Mouse (Mus musculus) erythroblast, adult 5-6 weeks (primary cell): ENCODE measurements around the gene Adamts8. TPM values are rescaled to one million over a fixed set of nuclear protein-coding genes. Genes with fewer than 3 reads are reported as not detected.

Experiments used
- ATAC-seq: replicated peaks from 2 replicates; pipeline ENCODE4 v1.8.0; 2016; ENCODE audit warnings: moderate number of reproducible peaks, mild to moderate bottlenecking, moderate TSS enrichment, inconsistent platforms; ENCODE audit not compliant: poor library complexity, low FRiP score, severe bottlenecking
- total RNA-seq, 2 experiments: library from RNA; stranded (forward) in 1 of 2; stranded (reverse) in 1 of 2; fragments of 150-400 nt in 1 of 2; fragments of 200-764, 138-1000 nt in 1 of 2; gene quantifications; 2 replicates each; pipeline versions ENCODE4 v1.2.3 to v1.2.4; 2015 to 2017; ENCODE audit warnings: low replicate concordance in 2 of 2

Adamts8 gene
- total RNA-seq (2015; ENCODE audit: low replicate concordance) (not detected in 2 replicates), total RNA-seq (2017; ENCODE audit: low replicate concordance) (not detected in 2 replicates)

DNA sequence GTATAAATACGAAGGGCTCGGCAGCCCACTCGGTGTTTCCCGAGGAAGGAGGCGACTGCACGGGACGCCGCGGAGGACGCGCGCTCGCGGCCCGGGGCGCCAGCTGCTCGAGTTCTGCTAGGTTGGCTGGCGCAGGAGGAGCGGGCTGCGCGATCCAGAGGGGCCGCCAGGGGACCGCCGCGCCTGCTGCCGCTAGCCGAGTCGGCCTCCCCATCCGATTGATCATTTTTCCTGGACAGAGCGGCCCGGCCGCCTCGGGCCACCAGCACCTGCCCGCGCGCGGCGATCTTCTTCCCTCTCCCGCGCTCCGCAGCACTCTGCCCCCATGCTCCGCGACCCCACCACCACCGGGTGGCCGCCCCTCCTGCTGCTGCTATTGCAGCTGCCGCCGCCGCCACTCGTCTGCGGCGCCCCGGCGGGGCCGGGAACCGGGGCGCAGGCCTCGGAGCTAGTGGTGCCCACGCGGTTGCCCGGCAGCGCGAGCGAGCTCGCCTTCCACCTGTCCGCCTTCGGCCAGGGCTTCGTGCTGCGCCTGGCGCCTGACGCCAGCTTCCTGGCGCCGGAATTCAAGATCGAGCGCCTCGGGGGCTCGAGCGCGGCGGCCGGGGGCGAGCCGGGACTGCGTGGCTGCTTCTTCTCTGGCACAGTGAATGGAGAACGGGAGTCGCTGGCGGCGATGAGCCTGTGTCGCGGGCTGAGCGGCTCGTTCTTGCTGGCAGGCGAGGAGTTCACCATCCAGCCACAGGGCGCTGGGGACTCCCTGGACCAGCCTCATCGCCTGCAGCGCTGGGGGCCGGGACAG, at the start of gene Adamts8:
Adamts8 (plus strand) TSS at position 51 of the 802 bp plus-strand sequence.
- ATAC-seq, result no peak

DNA sequence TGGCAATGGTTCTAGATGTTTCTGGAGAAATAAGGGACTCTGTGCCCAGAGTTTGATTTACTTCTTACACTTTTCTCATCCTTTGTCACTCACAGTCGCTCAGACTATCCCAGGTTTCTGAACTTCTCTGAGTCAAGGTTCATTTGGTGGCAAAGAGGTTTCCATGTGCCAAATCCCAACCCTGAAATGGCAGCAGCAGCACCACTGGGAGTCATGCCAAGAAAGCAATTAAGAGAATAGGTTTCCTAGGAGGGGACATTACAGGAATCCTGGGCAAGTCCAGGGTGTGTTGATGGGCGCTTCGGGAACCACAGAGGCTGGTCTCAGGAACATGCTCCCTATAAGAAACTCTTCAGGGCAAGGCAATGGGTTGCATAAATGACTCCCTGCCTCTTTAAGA, 46.7 kb upstream of the Adamts8 start:
- ATAC-seq, result no peak

DNA sequence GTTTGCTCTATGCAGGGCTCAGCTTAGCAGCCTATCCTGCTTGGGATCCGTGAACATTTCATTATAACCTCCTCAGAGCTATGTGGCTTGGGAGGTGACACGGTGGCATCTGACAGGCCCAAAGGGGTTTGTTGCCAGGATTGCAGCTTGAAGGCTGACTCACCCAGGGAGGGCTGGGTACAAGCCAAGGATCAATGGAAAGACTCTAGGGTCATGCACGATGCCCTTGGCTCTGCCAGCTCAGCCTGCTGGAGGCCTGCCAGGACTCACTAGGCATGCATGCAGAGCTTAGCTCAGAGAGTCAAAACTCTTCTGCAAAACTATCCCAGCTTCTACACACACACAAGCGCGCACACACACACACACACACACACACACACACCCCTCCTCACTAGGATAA, 45.6 kb upstream of the Adamts8 start:
- no peak for ATAC-seq

DNA sequence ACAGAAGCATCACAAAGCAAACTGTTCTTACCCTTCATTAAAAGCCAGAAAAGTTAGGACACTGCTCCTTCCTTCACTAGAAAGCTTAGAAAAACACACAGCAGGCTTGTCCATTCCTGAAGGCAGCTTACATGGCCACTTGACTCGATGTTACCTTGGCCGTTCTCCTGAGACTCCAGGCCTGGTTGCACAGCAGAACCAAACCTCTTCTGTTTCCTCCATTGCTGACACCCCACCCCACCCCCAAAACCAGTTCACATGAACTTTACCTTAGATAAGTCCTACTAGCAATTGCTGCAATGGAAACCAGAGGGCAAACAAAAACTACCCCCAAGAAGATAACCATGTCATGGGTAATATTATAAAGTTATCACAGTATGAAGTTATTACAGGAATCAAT, 45.2 kb upstream of the Adamts8 start:
- ATAC-seq, result no peak

DNA sequence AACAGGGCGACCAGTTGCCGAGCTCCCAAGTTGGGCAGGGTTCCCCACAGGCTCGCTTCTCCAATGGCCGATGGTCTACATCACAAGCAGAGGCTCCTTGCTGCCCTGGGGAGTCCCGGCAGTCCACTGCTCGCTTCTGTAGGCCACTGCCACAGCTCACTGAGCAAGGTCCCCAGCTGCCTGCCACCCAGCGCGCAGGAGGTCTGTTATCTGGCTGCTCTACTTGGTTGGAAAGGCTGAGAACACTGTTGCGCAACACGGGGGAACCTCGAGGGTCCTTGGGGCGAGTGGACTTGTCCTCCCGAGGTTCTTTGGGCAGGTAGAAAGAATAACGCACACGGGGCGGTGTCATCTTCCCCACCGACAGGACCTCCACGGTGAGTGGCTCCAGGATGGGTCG, 40.2 kb upstream of the Adamts8 start:
- no peak for ATAC-seq

DNA sequence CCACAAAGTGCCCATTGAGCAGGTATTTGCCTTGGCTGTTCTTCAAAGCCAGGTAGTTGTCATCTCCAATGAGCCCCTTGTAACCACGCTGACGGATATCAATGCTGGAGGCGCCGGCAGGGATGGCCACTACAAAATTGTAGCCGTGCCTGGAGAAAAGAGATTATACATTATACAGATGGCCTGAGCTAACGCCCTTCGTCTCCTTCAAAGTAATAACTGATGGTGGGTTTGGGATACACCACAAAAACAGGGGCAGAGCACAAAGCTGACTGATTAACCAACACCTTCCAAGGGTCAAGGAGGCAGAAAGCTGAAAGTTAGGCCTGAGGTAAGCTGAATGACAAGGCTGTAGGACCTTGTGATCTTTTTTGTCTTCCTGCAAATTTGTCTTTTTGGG, 39.7 kb upstream of the Adamts8 start:
- ATAC-seq, result no peak

DNA sequence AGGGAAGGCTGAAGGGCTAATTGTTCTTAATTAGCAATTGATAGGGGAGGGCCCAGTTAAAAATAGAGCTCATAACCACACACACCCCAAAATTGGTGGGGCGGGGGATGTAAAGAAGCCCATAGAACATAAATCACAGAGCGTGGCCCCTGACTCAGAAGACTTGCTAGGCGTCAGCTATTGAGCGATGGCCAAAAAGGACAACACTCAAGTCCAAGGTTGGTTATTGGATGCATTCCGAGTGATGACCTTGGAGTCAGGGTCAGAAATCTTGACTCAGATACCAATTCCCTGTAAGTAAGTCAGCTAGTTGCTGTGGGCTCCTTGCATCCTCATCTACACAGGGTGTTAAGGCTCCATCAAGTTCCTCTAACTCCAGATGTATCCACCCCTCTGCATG, 39.1 kb upstream of the Adamts8 start:
- ATAC-seq, result no peak

DNA sequence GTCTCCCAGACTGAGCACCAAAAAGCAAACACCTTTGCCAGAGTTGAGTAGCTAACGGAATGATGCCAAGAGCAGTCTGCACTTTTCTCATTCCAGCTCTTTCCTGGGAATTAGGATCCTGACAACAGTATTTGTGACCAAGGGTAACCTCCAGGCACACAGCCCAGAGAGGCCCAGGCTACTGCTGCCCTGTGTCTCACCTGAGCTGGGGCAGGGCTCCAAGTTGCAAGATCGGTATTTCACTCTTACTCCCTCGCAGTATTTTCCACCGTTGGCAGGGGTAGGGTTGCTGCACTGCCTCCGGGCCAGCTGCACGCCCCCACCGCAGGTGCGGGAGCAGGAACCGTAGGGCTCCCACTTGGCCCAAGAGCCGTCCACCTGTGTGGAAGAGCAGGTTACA, 36.5 kb upstream of the Adamts8 start:
- ATAC-seq, result no peak

DNA sequence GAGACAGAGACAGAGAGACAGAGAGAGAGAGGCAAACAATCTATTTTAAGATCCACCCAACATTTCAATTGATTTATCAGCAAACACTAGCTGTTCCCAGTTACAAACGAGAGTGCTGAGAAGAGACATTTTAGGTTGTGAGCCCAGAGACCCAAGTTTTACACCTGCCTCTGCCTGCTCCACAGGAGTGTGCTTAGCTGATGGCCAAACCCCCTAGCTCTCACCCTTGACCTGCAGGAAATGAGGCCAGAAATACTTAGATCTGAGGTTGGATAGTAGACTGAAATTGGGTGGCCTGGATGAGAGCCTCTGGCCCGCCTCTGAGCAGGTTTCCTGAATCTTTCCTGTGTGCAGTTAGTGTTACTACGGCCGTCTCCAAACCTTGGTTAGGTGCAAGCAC, 35.9 kb upstream of the Adamts8 start:
- ATAC-seq, result no peak

DNA sequence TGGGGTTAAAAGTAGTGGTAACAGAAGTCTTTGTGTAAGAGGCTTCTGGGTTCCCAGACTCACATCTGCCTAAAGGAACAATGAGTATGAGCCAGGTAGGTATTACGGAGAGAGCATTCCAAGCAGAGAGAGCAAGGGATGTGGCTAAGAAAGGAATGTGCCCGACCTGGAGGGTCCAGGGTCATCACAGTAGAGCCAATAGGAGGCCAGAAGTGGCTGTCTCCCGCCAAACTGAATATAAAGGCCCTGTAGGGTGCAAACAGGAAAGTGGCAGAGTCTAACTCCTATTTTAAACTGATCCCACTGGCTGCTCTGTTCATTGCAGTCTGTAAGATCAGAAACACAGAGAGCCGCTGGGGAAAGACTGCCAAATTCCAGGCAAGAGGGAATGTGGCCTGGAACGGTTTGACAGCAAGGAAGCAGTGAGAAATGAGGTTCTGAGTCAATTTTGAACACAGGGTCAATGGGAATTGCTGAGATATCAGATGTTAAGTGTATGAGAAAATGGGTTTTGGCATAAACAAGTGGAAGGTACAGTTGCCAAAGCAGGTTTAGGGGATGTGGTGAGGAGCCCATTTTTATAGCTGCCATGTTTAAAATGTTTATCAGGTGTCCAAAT, 34.6 kb upstream of the Adamts8 start:
- no peak for ATAC-seq

DNA sequence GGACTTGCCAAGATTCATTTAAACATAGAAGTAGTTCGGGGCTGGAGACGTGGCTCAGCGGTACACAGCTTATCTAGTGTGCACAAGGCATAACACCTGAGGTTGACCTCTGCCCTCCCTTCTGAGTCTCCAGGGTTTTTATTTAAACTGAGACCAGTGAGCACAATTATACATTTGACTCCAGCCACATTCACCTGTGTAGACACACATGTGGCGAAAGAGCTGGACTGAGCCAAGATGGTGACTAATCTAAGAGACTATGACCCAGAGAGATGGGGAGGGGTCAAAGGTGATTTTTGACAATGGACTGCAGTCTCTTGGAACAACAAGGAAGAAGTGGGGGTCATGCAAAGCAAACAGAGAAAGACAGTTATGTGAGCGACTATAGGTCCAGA, 34.1 kb upstream of the Adamts8 start:
- ATAC-seq, result no peak

DNA sequence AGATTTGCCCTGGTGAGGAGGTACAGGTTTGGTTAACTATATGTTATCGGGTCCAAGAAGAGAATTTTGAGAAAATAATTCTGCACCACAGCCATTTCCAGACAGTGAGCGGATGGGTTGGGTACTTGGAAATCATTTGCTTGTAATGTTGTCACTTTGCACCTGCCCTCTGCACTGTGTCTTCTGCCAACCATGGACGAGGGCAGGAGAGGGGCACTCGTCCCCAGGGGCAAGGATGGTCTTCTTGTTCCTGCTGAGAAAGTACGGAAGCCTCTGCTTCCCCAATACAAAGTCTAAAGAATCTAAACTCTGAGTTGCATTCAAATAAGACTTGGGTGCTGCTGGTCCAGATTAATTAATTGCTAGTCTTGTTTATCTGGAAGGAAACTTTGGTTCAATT, 33.4 kb upstream of the Adamts8 start:
- ATAC-seq, result no peak

DNA sequence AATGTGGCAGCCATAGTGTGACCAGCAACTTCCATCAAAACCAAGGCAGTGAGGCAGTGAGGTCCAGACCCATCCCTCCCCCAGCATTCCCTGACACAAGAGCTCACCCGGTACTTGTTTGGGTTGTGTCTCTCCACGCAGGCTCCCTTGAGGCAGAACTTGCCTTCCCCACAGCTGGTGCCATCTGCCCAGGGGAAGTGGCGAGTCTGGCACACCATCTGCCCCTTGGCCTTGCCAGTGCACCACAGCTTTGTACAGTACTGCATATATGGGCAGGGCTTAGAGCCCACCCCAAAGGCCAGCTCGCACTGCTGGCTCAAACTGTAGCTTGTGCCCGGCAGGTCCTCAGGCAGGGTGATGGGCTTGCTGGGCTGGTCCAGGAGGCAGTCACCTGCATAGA, 31.9 kb upstream of the Adamts8 start:
- ATAC-seq, result no peak

DNA sequence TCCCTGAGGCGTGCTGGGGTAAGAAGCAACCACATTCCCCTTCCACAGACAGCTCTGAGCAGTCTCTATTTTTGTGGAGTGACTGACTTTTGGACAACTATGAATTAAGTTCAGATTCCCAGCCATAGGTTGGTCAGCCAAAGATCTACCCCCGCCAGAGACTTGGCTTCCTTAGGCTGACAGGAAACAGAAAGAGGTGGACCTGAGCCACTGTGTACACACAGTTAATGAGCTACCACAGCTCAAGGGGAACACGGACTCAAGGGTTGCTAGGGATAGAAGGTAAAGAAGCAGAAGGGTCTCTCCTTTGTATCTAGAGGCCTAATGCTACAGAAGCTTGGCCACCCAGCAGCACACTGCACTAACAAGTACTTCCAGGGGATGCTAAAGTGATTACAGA, 30.2 kb upstream of the Adamts8 start:
- ATAC-seq, result no peak

DNA sequence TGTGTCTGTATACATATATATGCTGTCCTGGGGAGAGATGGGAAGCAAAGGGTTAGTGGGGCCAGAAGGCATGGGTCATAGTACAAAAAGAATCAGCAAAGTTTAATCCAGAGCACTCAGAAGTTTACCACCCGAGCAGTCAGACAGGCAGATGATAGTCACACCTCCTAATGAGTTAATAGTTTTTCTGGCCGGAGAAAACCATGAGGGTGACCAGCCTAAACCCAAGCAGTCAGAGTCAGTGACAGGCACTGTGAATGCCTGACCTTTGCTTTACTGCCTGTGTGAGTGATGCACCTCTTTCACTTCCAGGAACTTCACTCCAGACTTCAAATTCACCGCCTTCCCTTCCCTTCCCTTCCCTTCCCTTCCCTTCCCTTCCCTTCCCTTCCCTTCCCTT, 28.9 kb upstream of the Adamts8 start:
- ATAC-seq, result no peak

DNA sequence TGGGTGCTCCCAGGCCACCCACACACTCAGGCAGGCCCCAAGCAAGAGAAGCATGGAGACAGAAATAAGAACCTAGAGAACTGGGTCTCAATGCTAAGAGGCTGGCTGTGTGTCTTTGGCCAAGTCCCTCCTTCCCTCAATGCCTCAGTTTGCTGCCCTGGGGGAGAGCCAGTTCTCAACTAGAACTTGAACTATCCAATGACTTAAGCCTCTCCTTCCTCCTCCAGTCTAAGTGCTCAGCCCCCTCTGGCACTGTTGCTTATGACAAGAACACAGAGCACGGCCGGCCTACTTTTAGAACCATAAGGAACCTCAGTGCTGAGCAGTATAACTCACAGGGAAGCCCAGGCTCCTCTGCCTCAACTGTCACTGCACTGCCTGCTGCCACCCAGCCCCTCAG, 28.1 kb upstream of the Adamts8 start:
- ATAC-seq, result no peak

DNA sequence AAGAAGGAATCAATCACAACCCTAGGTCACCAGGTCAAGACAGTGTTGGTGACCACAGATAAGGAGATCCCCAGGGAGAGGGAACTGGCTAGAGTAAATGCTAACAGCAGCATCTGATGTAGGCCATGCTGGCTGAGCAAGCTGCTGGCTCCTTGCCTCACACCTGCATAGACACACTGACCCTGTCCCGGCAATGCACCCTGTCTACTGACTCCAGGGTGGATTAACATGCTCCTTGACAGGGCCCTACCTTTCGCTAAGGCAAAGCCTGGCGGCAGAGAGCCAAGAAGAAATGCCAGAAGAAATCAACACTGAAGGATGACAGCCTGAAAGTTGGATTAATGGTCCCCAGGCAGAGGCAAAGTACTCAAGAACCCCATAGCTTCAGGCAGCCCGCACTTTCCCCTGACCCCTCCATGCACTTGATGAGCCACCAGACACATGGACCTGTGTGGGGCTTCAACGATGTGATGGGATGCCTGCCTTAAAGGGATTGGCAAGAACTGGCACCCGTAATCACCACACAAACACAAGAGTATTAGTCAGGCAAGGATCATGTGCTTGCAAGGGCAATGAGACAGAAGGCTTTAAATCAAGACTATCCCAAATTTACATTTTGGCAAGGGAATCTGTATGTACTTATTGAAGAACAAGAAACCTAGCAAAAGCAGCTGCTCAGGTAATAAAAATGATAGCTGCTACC, 25.9 kb upstream of the Adamts8 start:
- no peak for ATAC-seq

DNA sequence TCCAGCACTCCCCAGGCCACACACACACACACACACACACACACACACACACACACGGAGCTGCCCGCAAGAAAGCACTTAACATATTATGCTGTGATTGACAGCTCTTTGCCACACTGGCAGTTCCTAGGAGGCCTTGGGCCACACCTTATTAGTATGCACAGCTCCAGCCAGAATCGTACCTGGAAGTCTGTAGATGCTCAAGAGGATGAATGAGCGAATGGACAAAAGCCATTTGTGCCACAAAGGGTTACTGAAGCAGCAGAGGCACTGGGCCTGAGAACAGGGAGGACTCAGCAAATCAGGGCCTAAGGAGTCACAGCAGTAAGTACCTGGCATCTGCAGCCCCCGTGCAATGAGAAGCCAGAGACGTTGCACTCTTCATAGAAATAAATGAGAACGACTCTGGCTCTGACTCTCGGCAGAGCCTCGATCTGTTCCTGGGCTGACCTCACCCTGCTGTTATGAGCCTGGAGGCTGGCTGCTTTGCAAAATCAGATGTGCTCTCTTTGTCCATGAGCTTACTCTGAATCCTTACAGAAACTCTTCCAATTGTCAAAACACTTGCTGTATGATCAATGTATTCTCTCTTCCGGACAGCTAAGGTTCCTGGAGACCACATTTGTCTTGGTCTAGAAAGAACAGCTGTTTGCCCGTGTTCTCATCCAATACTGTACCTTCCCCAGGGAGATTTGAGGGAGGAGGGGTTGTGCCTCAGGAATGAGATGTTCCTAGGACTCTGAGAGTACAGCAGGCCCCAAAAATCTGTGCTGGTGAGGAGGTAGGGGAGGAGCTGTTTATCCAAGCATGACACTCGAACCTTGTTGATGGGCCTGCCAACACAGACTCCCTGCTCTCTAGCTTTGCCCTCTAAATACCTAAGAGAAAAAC, 23.7 kb upstream of the Adamts8 start:
- no peak for ATAC-seq

DNA sequence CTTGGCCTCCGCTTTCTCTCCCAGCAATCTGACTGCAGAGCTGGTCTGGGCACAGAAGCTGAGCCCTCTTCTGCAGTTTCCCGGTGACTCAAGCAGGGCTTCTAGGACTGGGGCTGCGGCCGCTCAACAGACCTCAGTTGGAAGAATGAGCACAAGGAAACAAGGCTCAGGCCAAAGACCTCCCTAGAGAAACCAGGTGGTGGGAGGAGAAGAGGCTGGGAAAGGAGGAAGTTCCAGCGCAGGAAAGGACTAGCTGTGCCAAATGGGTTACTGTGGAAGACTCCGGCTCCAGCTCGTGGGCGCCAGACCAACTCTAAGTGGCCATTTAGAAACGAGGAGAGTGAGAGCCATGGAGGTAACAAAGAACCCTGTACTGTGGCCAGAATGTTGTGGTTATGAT, 22.7 kb upstream of the Adamts8 start:
- ATAC-seq, result no peak

DNA sequence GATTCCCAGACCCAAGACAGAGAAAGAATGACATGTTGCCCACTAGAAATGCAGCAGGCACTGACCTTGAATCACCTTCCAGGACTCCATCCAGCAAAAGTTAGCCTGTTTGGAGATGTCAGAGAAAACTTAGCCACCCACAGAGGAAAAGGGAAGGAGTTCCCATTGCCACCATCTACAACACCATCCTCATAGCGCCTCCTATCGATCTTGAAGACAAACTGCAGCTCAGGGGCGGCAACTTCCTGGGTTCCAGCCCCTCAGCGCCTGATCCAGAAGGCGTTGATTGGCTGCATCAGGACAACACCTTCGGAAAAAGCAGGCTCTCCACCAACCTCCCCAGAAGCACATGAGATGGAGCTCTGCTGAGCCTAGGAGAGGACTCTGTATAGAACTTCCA, 21.6 kb upstream of the Adamts8 start:
- no peak for ATAC-seq
